Mouse (Mus musculus): ENCODE measurements around the gene Olfr132.
"Not testable (repeated sequence)": the region's sequence is repeated elsewhere in the genome, so short reads cannot be mapped to it uniquely, and the experiment has no call there.

Olfr132 gene

GRCm38 (mm10) chr17:38134426-38134825 lies at the start of gene Olfr132:
Olfr132 (minus strand) TSS chr17:38134526.
- no peak for DNase-seq

DNA sequence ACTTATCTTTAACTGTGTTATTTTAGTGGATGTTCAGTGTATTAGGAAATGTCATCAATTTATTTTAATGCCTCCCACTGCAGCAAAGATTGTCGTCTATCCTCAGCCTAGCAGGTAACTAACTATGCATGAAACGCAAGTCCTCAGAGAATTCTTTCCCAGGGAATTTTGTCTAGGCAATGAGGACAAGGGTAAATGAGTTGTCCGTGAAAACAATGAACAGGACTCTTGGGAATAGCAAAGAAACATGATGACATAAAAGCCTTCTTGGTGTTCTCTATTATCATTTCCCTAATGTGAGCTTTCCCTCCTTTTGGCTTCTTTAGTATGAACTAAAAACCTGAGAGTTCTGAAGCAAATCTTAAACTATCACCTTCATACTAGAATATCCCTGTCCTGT lies 36.8 kb upstream of the Olfr132 start, which contains the start of gene Olfr134:
Gene Olfr134 (plus strand): TSS at position 301 of the 400 bp plus-strand sequence.
- DNase-seq = no peak

- no peak for DNase-seq
Observed at GRCm38 (mm10) chr17:38144981-38145380, 10.7 kb upstream of the Olfr132 start, which contains the start of gene Olfr133. Olfr133 (plus strand) TSS chr17:38145281.

- DNase-seq = not testable (repeated sequence)
Observed at GRCm38 (mm10) chr17:38125371-38125770, 9.0 kb downstream of the Olfr132 start.

DNA sequence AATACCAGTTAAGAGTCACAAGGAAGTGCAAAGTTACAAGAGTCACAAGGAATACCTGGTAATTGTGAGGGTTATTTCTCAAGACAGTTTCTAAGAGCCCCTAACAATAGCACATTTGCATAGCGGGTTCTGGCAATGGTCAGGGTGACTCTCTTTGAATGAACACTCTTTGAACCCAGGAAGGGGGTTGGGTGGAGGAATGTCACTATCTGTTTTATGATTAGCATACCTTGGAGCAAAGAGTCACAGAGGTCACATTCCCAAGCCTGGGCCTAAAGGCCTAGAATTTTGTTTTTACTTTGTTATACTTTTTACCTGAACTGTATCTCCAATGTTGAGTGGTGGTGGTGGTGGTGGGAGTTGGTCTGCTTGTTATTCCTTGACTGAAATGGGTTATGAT lies 10.1 kb downstream of the Olfr132 start:
- DNase-seq = not testable (repeated sequence)

- no peak for DNase-seq
Observed at GRCm38 (mm10) chr17:38088593-38088992, 45.7 kb downstream of the Olfr132 start, which contains the start of gene Olfr131. Olfr131 (minus strand) TSS chr17:38088693.

- no peak for DNase-seq
Observed at GRCm38 (mm10) chr17:38082364-38082763, 52.0 kb downstream of the Olfr132 start.
